8 mouse cellular contexts compared by ENCODE assay signal in the genomic region with DNA sequence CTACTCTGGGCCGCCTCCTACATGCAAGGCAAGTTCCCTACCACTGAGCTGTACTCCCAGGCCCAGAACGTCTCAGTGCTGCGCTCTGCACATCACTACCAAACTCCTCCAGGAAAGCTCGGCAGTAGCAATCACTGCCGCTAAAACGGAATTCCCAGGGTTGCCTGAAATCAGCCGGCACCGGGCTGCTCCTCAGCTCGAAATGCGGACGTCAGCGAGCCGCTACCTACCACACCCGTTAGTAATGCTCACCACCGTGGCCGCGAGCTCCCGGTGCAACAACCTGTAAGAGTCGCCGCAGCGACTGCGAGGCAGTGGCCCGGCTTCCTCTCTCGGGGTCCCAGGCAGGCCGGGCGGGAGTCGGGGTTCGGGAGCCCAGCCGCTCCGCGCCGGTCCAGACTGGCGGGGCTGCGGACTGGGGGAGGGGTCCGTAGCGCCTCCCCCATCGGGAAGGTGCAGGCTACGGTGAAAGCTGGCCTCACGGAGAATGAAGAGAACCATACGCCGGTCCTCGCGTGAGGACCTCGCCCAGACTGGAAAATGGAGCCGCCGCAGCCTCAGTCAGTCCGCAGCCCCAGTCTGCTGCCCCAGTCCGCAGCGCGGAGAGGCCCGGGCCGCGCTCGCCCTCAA. TPM values are rescaled to one million over a fixed set of nuclear protein-coding genes. Genes with fewer than 3 reads are reported as not detected.
DNase-seq lines count a peak whose midpoint lies in the region; ATAC-seq lines count a peak whose summit lies in the region.

No protein-coding gene starts in this region.

- WGBS in forebrain, embryonic 11.5 days: under 1% methylated on average over 54 of the region's 54 CpGs
- under 1% methylated on average over 54 of the region's 54 CpGs for WGBS in heart, embryonic 16.5 days
- under 1% methylated on average over 54 of the region's 54 CpGs for WGBS in lung, embryonic 15.5 days

- peak; percentile 53 to 63 for DNase-seq in CD8-positive naive resting alpha-beta T cell, adult 2 months (ENCODE audit: low read depth in 2 of 2, low spot score in 2 of 2)
- peak; percentile 15 to 30 for DNase-seq in adrenal gland, postnatal 4 days (ENCODE audit: low spot score in 2 of 2)
- DNase-seq in forebrain, embryonic 11.5 days (ENCODE audit: low spot score): peak; percentile 84
- peak; percentile 63 to 77 for DNase-seq in kidney, postnatal 25 days
- peak; percentile 77 for DNase-seq in thymus, postnatal 14 days

- no peaks in the 10 kb centered on the region for H3K9me3 ChIP-seq in forebrain, embryonic 11.5 days (ENCODE audit: control insufficient read depth, low read length)
- no peaks in the 10 kb centered on the region for H3K9me3 ChIP-seq in heart, embryonic 16.5 days (replicated peaks; ENCODE audit: control insufficient read depth, low read length)
- H3K9me3 ChIP-seq in lung, embryonic 15.5 days: no peaks in the 10 kb centered on the region

- peak overlapping the region; percentile 98 for H3K27ac ChIP-seq in forebrain, embryonic 11.5 days (ENCODE audit: low read depth, low read length)
- peak overlapping the region; percentile 94 for H3K27ac ChIP-seq in heart, embryonic 16.5 days (ENCODE audit: low read length)
- peak overlapping the region; percentile 99 for H3K27ac ChIP-seq in lung, embryonic 15.5 days

- no peaks in the 10 kb centered on the region for H3K27me3 ChIP-seq in forebrain, embryonic 11.5 days (ENCODE audit: control insufficient read depth, insufficient read depth, low read length)
- no peaks in the 10 kb centered on the region for H3K27me3 ChIP-seq in heart, embryonic 16.5 days (ENCODE audit: control insufficient read depth, insufficient read depth, low read length)
- no peaks in the 10 kb centered on the region; the same call in 1 of the 2 replicates for H3K27me3 ChIP-seq in lung, embryonic 15.5 days

- H3K36me3 ChIP-seq in forebrain, embryonic 11.5 days (ENCODE audit: control insufficient read depth, insufficient read depth, low read length): no peaks in the 10 kb centered on the region
- no peaks in the 10 kb centered on the region; the same call in 1 of the 2 replicates for H3K36me3 ChIP-seq in heart, embryonic 16.5 days (ENCODE audit: control insufficient read depth, insufficient read depth)
- no peaks in the 10 kb centered on the region for H3K36me3 ChIP-seq in lung, embryonic 15.5 days

- peak overlapping the region; percentile 66 for H3K4me2 ChIP-seq in forebrain, embryonic 11.5 days (ENCODE audit: low read depth, low read length, severe bottlenecking)
- H3K4me2 ChIP-seq in heart, embryonic 16.5 days (ENCODE audit: low read depth, low read length): peak overlapping the region; percentile 93
- H3K4me2 ChIP-seq in lung, embryonic 15.5 days: peak overlapping the region; percentile 81

- H3K4me3 ChIP-seq in forebrain, embryonic 11.5 days (ENCODE audit: low read depth, low read length): peak overlapping the region; percentile 76
- H3K4me3 ChIP-seq in heart, embryonic 16.5 days (ENCODE audit: low read length): peak overlapping the region; percentile 70
- H3K4me3 ChIP-seq in lung, embryonic 15.5 days: peak overlapping the region; percentile 95

- peak; percentile 54 for ATAC-seq in forebrain, embryonic 11.5 days (replicated peaks; ENCODE audit: low FRiP score)
- ATAC-seq in heart, embryonic 16.5 days (replicated peaks; ENCODE audit: extremely low read depth, insufficient read depth, low FRiP score): peak; percentile 71
- ATAC-seq in lung, embryonic 15.5 days (ENCODE audit: borderline replicate concordance, extremely low read depth, low FRiP score, low TSS enrichment): peak; percentile 24
- peak; percentile 33; the same call in 1 of the 2 replicates for ATAC-seq in neutrophil, adult 5-6 weeks (ENCODE audit: extremely low read depth, insufficient number of reproducible peaks, low FRiP score, poor library complexity, severe bottlenecking)

- H3K4me1 ChIP-seq in forebrain, embryonic 11.5 days (replicated peaks; ENCODE audit: control insufficient read depth, insufficient read depth, low read length): peaks cover 2% of the 10 kb centered on the region; the same call in 1 of the 2 replicates
- peaks cover 7% of the 10 kb centered on the region for H3K4me1 ChIP-seq in heart, embryonic 16.5 days (ENCODE audit: control insufficient read depth, insufficient read depth, low read length)
- H3K4me1 ChIP-seq in lung, embryonic 15.5 days: peaks cover 7% of the 10 kb centered on the region

- peak overlapping the region; percentile 82 for H3K9ac ChIP-seq in forebrain, embryonic 11.5 days (ENCODE audit: low read length)
- H3K9ac ChIP-seq in heart, embryonic 16.5 days (ENCODE audit: low read length): peak overlapping the region; percentile 97
- peak overlapping the region; percentile 92 for H3K9ac ChIP-seq in lung, embryonic 15.5 days

RNA-seq across cellular contexts. Expression of a gene that starts 0.5 kb away (rescaled TPM):
- total RNA-seq in adrenal gland, postnatal 4 days (2021): 10 to 100 TPM; 34.8 to 39.1 TPM
- 221 and 230 TPM in 2 replicates for polyA plus RNA-seq in forebrain, embryonic 11.5 days (2014; fragmentation: Nextera tagmentation; extraction: Ambion mirVana)
- polyA plus RNA-seq in heart, embryonic 16.5 days (2015; fragmentation: Nextera tagmentation; extraction: Ambion mirVana): 63.5 and 76.1 TPM in 2 replicates
- polyA plus RNA-seq in lung, embryonic 15.5 days (2015; fragmentation: Nextera tagmentation; extraction: Ambion mirVana): 70.9 and 74.8 TPM in 2 replicates
- 167 and 174 TPM in 2 replicates for total RNA-seq in neutrophil, adult 5-6 weeks (2017)

Comparison
In these comparisons a context has a peak if more than half of its experiments do, and no peak if none do; other contexts are left out.
1. Peak in every context shown above with its lines: DNase-seq, ATAC-seq, H3K4me3 ChIP-seq and H3K27ac ChIP-seq.
2. DNase-seq: peak in every context shown above with its lines; median percentile 84 in forebrain, embryonic 11.5 days; 77 in thymus, postnatal 14 days; 70 in kidney, postnatal 25 days; 58 in CD8-positive naive resting alpha-beta T cell, adult 2 months; 22 in adrenal gland, postnatal 4 days.